Mouse (Mus musculus) kidney, postnatal 14 days (tissue): ENCODE results near the gene Ccdc86.

Source experiments
- DNase-seq: peaks from one replicate; pipeline ENCODE4 v3.0.0; 2022; ENCODE audit warnings: mixed read lengths

Gene Ccdc86

DNA sequence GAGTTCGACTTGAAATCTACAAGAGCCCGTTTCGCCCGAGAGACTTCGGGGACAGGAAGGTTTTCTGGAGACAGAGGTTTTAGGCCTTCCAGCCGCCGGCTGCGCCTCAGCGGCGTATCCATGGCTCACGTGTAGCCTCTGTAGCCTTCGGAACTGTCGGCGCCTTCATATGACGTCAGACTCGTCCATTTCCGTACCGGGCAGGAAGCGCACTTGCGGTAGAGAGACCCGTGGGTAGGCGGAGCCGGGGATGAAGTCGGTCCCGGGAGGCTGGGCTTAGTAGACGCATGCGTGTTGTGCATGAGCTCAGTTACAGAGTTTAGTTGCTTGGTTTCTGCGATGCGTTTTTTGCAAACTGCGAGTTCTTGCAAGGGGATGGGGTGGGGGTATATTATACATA is at the start of gene Ccdc86:
TSS of gene Ccdc86 (minus strand) at position 155 of the 400 bp plus-strand sequence.
- DNase-seq = peak; percentile 97

DNA sequence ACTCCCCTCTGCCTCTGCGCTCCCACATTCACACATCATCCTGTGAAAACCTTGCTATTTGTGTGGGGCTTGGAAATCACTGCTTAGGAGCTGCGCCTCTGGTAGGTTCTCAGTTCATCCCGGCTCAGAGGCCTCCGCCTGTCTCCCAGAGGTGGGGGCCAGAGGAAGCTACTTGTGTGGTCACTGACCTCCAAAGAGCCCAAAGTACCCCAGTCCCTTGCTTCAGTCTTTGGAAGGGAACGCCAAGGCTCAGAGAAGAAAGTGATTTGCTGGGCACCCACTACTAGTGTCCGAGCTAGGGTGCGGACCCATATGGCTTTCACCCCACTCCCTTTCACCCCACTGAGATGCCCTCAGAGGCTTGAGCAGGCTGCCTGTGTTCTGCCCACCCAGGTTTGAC is 44.1 kb upstream of the Ccdc86 start, which contains the start of gene Ms4a15:
TSS of gene Ms4a15 (minus strand) at position 101 of the 400 bp plus-strand sequence.
- no peak for DNase-seq

DNA sequence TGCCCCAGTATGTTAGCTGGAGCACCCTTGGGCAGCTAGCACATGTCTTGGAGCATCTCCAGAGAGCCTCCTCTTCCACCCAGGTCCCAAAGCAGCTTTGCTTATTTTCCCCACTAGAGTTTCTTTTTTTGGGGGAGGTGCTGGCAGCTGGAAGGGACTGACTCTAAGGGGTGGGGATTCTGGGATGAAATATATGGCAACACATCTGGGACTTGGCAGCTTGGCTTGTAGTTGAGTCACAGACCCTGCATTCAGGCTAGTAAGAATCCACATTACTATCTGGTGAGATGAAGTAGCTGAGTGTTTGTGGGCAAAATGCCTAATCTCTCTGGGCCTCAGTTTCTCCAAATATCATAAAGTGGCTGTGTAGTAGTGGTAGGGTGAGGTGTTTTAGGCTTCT is 42.8 kb upstream of the Ccdc86 start:
- no peak for DNase-seq

DNA sequence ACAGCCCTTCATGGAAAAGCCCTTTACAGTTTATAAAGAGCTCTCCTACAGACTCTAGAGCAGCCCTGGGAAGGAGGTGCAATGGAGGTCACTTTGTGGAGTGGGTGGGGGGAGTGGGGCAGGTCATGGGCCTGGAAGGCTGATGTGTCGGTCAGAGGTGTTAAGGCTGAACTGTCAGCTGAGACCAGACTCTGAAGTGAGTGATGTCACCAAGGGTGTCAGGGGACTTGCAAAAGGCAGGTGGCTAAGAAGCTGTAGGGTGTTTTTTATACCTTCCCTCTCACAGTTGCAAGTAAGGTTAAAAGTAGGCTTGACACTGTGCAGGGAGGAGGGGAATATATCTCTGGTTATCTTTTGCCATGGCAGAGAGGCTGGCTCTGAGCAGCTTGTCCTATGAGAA is 41.7 kb upstream of the Ccdc86 start:
- no peak for DNase-seq

DNA sequence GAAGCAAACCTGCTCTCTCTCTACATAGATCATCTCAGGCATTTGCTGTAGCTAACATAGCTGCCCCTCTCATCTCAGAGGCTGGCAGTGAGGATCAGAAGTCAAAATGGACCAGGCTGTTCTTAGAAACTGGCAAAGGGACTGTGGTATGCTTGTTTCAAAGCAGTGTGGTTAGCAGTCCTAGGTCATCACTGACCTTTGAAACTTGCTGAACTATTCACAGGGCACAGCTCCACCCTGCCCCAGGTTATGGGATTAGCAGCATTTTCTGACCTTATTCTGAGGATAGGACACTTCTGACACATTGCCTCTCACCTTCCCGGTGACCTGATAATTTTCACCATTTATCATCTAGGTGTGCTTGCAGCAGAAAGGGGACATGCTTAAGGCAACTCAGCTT is 39.5 kb upstream of the Ccdc86 start:
- no peak for DNase-seq

DNA sequence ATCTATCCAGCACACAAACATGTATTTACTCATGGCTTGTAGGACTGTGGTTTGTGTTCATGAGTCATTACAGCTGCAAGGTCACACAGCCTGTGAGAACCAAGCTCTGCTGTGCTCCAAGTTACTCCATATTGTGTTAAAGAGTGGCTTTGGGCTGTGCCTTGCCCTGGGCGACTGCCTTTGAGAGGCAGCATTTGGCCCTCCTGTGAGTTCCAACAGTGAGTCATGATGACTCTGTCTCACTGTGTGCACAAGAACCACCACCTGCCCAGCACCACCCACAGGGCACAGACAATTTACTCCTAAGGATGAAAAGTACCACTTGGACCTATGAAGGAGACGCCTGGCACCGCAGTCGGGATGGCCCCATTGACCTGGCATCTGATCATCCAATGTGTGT is 36.8 kb upstream of the Ccdc86 start:
- DNase-seq = no peak

DNA sequence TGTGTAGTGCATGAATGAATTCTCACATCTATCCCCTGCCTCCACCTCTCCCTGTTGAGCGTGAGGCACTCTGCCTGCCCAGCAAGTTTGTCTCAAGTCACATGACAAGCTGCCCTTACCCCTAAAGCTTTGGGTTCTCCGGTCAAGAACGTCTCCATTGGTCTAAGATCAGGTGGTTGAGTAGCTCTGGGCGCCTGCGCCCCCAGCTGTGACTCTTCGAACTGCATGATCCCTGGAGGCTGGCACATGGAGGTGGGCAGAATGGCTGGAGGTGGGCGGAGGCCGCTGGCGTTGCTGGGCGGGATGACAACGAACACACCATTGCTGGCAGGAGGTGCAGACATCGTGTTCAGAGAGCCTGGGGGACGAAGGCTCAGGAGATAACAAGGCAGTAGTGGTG is 35.5 kb upstream of the Ccdc86 start:
- DNase-seq = no peak

DNA sequence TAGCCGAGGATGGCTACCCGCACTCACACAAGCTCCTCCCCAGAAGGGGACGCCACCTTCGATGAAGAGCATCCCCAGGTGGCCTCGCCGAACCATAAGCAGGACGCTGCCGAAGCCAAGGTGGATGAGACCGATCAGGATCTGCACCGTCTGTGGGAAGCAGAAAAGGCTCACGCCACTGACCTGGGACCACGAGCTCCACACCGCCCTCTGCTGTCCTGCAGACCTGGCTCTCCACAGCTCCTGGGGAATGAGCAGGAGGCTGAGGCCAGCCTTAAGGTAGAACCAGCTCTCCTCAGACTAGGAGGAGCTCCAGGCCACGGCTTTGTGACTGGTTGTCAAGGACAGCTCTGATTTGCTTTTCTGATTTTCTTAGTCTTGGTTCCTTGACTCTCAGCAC is 34.1 kb upstream of the Ccdc86 start:
- peak; percentile 37 for DNase-seq

DNA sequence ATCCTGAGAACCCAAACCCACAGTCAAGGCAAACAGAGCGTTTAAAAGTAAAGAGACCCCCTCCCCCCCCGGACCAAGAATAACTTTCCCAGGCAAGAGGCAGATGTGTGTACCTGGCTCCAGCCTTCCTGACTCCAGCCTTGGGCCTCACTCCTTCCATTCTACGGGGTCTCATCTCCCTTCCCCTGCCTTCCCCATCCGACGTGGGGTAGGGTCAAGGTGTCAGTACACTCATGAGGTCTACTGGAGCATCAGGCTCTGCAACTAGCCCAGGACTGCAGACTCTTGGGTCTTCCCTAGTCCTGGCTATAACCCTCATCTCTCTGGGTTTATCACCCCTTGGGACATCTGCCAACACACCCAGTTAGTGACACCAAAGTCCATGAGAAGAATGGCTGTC is 31.1 kb upstream of the Ccdc86 start:
- DNase-seq = no peak

DNA sequence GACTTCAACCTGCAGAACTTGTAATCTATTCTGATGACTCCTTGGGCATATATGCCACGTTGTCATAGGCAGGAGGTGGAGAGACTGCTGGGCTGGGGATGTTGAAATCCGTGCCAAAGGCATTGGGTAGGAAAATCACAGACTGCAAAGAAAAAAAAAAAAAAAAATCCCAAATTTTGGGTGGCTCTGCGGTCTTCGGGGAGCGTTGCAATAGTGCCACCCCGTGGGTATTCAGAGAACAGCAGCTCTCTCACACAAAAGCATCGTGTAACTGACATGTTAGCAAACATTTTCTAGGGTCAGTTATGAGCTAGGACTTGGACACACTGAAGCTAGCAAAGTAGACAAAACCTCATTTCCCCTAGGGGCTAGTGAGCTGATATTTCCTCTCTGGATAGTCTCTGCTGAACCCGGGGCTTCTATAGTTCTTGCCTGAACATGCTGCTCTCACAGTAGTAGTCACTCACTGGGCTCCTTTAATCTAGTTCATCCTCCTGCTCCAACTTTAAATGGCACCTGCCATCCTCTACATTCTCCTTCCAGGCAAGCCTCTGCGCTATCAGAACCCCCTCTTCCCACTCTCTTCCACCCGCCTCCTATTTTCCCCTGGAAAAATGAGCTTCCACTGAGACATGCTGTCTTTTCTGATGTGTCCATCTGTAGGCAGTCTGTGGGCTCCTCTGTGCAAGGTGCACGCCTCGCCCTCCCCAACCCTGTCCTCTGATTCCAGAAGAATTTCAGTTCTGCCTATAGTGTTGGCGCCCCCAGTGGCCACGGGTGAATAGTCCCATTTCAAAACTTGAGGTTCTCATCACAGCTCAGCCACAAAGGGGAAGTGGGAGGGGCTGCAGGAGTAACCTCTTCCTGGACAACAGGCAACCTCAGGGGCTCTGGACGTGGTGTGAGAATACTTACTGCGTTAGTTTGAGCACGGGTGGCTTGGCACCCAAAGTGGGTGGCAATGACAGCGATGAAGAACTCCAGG is 30.4 kb upstream of the Ccdc86 start:
- peak; percentile 78 for DNase-seq

DNA sequence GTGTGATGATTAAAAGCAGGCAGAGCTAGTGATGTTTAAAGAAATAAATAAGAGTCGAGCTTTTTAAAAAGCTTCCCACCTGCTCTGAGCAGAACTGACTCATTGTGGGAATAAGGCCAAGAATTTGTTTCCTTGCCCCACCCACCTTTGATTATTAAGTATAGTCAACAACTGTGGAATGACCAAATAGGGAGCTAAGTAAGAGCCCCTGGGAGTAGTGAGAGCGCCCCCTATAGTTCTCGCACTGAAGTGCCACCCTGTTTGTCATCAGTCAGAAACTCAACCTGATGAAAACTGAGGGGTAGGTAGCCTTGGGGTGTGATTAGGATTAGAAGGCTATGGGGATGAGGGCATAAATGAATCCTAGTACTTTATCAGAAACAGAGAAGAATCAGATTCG is 27.3 kb upstream of the Ccdc86 start:
- no peak for DNase-seq

DNA sequence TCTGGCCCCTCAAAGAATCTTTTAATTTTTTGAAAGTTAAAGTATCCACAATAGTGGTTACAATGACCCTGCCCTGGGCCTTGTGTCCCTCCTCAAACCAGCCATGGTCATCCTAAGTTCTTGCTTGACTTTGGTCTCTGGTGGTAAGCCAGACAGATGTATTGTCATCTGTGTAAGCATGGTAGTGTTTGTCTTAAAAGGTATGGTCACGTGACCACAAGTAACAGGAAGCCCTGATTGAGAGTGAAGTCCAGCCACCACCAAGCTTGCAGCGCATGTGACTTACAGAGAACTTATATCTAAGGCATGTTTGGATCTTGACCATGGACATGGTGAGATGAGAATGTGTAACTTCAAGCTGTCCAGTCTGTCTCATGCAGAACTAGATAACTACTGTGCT is 26.1 kb upstream of the Ccdc86 start:
- DNase-seq = no peak

DNA sequence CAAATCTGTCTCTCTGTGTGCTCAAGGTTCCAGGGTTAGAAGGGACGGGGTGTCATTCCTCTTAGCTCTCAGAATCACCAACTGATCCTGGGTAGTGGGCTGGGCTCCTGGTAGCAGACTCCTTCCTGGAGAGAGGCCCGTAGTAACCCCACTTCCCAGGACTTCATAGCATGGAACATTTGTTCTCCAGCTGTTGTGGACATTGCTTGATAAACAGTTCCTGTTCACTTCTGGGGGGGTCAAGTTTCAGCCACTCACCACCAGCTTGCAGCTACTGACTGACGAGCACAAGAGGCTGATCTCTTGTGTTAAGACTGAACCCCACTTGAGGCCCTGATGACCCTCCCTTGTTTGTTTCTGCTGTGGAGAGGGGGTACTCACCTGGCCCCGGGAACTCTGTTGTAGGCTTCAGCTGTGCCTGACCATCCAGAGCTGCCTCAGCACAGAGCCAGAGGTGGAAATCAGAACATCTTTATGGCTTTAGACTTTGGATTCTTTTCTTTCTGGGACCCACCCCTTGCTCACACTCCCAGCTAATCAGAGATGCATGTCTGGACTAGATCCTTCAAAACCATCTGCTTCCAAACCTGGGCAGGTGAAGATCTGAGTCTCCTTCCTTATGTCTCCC is 25.3 kb upstream of the Ccdc86 start, which contains the start of gene Ms4a10:
TSS of gene Ms4a10 (minus strand) at position 433 of the 628 bp plus-strand sequence.
- peak; percentile 37 for DNase-seq

DNA sequence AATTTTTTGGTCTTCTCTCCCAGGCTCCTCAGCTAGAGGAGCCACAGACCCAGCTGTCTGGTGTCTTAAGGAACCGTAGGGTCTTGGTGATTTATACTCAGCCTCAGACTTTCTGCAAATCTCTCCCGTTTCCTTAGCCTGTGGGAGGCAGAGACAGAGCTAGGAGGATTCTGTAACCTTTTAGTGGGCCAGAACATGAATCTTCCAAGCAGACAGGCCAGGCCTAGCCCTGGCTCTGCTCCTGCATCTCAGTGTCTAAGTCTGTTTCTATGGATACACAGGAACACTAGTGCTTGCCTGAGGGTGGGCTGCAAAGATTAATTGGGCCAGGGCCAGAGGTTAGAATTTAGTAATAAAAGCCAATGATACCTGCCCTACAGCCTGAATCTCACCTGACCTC is 24.1 kb upstream of the Ccdc86 start:
- DNase-seq = peak; percentile 8

DNA sequence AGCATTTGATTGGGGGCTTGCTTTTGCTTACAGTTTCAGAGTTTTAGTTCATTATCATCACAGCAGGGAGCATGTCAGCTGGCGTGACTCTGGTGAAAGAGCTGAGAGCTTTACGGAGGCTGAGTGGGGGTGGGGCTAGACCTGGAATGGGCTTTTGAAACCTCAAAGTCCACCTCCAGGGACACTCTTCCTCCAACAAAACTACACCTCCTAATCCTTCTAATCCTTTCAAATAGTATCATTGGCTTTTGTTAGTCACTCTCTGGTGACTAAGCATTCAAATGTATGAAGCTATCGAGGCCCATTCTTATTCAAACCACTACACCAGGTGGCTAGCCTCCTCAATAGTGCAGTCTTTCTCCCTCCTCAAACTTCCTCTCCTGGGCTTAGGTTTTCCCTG is 23.6 kb upstream of the Ccdc86 start:
- no peak for DNase-seq

DNA sequence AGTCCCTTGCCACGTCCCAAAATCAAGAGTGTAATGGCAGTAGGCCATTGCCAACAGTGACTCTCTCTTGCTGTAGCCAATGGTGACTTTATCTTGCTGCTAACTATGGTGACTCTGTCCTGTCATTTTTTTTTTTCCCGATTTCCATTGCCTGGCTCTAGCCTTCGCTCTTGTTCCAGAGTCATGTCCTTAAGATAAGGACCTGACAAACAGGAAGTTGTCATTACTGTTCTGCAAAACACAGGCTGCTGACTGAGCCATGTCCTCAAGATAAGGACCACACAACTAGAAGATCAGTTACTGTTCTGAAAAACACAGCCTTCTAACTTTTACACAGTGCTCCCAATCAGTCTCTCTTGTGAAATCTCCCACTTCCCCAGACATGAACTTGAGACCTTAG is 21.4 kb upstream of the Ccdc86 start:
- peak; percentile 7 for DNase-seq

DNA sequence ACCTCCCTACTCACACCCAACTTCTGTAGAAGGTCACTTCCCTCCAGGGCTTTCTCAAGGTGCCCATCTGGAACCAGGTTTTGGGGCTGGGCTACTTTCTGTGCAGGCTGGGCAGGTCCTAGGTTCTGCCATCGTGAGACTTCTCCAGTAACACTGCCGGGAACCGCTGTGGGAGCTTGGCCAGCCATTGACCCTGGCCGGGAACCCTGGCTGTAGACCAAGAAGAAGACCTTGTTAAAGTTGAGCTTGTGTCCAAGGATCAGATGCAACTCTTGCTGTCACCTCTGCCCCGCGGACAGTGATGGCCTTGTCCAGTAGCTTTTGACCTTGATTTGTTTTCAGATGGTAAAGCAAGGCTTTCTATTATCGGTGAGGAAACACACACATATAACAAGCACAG is 19.5 kb upstream of the Ccdc86 start:
- DNase-seq = no peak

DNA sequence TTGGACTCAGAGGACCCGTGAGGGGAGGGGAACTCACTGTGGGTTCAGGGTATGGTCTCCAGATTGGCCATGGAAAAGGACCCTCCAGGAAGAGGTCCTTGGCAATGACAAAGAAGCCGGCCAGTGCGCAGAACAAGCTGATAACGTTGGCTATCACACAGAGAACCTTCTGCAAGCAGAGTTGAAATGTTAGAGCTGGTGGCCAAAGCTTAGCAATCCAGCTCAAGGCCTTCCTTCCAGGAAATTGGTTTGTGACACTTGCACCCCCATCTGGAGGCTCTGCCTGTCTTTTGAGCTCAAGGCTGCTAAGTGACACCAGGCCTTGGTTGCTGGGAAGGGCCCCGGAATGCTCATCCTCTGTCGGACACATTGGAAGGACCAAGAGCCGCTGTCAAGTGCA is 16.7 kb upstream of the Ccdc86 start:
- no peak for DNase-seq

DNA sequence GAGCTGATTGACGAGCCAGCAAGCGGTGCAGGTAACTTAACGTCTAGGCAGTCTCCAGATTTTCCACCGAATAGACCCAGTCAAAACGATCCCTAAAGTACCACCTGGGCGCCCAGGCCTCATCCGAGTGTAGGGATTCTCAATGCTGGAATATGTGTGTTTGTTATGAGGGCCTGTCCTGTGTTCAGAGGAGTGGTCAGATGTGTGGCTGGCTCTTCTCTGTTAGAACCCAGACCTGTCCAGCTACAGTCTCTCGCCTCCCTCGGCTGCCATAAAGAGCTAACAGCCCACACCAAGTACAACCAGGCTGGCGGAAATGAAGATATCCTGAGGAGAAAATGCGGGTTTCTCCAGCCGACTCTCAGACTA is 10.9 kb upstream of the Ccdc86 start:
- no peak for DNase-seq

DNA sequence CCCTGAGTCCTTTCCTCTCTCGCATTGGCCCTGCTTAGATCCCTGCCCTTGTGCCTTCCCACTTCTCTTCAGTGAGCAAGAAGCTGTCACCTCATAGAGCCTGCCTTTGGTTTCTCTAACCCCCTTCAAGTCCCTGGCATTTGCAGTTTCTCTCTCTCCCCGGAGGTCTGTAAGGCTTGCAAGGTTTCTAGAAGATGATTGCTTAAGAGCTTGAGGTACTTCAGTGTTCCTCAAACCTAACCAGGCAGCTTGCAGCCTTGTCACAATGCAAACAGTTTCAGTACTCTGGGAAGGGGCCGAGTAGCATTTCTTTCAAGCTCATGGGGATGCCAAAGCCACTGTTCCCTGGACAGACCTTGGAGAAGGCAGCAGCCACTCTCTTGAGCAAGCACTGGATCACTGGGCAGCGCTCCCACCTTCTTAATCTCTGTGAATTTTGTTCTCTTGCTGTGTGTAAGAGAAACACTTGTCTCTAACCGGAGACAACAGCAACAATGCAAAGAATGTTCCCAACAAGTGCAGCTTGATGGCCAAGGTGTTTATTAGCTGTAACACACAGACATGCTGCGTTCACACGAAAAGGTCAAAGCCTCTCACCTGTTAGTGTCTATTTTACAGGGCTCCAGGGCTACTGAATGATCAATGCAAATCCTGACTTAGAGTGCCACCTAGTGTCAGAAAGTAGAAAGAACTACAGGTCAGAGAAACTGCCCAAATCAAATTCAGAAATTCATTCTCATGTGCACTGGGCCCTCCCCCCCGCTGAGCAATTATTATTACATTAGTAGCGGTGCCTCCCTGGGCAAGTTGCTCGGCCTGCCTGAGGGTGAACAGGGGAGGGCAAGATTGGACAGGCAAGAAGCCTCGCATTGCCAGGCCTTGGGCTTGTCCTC is 10.3 kb upstream of the Ccdc86 start:
- peak; percentile 65 for DNase-seq

DNA sequence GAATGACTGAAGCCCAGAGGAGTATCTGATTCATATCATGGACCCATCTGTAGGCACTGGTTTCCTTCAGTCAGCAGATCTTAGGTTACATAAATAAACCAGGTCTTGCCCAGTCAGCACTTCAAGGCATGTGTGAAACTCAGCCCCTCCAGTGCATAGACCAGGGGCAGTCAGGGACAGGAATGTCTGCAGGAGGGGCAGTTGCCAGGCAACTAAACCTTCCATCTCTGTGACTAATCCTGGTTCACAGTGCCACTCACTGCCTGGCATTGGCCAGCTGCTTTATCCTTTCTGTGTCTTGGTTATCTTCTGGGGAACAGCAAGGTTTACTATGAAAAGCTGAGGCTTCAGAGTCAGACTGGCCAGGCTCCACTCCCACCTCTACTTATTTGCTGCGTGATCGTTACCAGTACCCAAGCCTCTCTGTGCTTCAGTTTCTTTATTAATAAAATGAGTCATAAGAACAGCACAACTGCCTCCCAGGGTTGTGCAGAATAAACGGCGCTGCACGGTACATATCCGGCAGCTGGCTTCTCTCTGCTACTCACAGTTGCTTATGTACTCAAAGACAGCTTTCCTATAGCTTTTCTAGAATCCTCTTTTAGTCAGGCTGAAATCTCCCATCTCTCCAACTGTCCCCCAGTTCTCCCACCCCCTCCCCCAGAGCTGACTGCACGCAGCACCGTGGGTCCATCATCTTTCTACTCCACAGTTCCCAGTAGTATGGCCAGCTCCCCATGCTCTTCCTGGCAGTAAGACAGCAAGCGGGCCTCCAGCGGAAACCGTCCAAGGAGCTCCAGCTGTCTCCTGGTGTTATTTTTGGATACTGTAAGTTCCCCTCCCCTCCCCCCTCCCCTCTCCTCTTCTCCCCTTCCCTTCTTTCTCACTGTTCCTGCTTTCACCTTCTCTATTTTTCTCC is 3.2 kb upstream of the Ccdc86 start:
- peak; percentile 58 for DNase-seq

DNA sequence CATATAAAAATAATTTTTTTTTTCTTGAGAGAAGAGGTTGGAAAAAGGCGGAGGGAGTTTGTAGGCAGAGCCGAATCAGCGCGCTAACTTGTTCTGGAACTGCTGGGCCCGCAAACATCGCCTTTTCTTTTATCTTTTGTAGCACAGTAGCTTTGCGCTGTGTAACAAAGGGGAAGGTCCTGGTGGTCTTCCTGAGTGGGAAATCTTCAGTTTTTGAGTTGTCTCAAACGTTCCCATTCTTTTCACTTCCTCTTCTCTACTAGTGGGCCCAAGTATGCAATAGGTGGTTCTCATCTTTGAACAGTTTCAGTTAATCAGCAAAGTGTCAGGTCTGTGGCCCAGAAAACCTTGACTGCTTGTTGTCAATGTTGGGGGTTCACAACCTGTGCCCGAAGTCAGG is 492 bp upstream of the Ccdc86 start:
- DNase-seq = no peak
